Mouse (Mus musculus): ENCODE data around the gene E2f6. TPM values are rescaled to one million over a fixed set of nuclear protein-coding genes. Genes with fewer than 3 reads are reported as not detected.

The E2f6 gene
- 25.3 and 31.2 TPM in 2 replicates for polyA plus RNA-seq (2012; rRNA removed)

DNA sequence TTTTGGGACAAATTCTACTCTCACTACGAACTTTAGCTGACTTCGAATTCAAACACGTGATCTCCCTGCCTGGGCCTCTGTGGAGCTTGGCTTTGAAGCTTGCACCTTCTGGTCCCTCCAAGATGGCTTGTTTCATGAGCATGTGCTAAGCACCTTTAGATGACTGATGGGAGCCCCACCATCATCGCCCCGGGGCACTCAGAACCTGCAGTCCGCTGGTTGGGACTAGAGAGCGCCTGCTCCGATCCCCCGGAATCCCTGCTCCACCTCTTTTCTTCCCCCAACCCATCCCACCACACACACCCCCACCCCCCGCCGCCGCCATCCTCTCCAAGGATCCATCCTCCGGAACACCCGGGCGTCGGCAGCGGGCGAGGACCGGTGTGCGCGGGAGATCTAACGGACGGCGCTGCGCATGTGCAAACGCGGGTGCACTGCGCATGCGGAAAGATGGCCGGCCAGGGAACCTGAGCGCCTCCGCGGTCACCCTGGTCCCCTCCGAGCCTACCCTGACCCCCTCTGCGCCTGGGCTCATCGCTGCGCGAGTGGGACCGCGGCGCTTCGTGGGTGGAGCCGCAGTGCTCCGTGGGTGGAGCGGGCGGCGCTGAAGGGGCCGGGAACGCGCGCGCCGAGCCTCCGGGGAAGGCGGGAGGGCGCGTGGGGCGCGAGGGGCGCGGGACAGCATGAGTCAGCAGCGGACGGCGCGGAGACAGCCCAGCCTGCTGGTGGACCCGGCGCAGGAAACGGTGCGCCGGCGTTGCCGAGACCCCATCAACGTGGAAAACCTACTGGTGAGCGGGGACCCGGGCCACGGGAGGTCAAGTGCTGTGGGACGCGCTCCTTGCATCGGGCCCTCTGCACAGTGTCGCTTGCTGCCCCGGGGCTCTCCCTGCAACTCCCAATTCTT lies at the start of gene E2f6:
Gene E2f6 (plus strand): TSS at position 439 of the 907 bp plus-strand sequence.

DNA sequence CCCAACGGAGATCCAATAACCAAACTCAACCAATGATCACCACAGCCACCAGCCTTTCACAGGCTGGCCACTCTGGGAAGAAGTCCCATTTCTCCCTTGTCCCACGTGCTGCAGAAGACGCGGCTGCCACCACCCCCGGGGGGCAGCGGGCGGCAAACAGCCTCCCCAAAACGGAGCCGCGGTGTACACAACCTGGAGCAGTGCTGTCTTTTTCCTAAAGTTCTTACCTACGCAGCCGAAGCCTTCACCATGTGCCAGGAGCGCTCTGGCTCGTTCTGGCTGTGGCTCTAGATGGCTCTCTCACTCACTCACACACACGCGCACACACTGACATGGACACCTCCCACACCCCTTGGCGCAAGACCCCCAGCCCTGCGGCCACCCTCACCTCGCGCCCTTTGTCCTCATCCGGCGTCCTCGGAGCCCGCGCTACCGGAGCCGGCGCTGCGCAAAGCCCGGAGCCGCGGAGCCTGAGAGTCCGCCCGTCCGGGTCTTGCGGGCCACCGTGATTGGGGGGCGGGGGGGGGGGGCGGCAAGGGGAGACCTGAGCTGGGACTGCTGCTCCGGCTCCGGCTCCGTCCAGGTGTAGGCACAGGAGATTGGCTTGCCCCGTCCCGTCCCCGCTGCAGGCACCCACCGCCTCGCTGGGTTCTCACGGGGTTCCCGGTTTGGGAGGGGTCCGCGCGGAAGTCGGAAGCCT lies 10.4 kb upstream of the E2f6 start, which contains the start of gene Greb1:
Gene Greb1 (minus strand): TSS at position 628 of the 700 bp plus-strand sequence.

Other genes starting within 250 kb of the E2f6 start
- 15.9 and 17.4 TPM in 2 replicates for gene Lpin1, start 200.0 kb upstream of the E2f6 start, polyA plus RNA-seq (2012; rRNA removed)
- 2.9 and 4.9 TPM in 2 replicates for gene Ntsr2, start 157.6 kb upstream of the E2f6 start, polyA plus RNA-seq (2012; rRNA removed)
- 306 and 348 TPM in 2 replicates for gene Greb1, start 10.1 kb upstream of the E2f6 start, polyA plus RNA-seq (2012; rRNA removed)
- gene Rock2, start 83.9 kb downstream of the E2f6 start, polyA plus RNA-seq (2012; rRNA removed): 3.9 and 4.0 TPM in 2 replicates
- 31.6 and 32.5 TPM in 2 replicates for gene Pqlc3, start 189.4 kb downstream of the E2f6 start, polyA plus RNA-seq (2012; rRNA removed)
- 16.4 and 17.5 TPM in 2 replicates for gene 2410004P03Rik, start 200.8 kb downstream of the E2f6 start, polyA plus RNA-seq (2012; rRNA removed)

Data from ovary, adult 2 months (tissue).